Mouse (Mus musculus): ENCODE measurements around the gene Whrn. TPM values are rescaled to one million over a fixed set of nuclear protein-coding genes. Genes with fewer than 3 reads are reported as not detected.

Gene Whrn
- total and polyA plus RNA-seq, 2 experiments from 2014 or later, result 3.8 to 13.0 TPM

- 86% methylated on average over 7 of the region's 7 CpGs for WGBS
- H3K4me3 ChIP-seq (ENCODE audit: low read depth, low read length), result no peak overlapping the region
- TF ChIP-seq CTCF (IDR thresholded peaks at IDR 0.05; ENCODE audit: low read depth), result no peak
- peaks cover 4% of the 10 kb centered on the region; the same call in 1 of the 2 replicates for H3K4me1 ChIP-seq (ENCODE audit: insufficient read depth)
- H3K9ac ChIP-seq, result no peak overlapping the region
- DNase-seq, result no peak
- no peaks in the 10 kb centered on the region for H3K9me3 ChIP-seq (ENCODE audit: low read length)
- ATAC-seq, result no peak
- no peak overlapping the region for H3K4me2 ChIP-seq (ENCODE audit: low read depth)
- no peaks in the 10 kb centered on the region for H3K27me3 ChIP-seq (ENCODE audit: insufficient read depth, low read length)
- no peak overlapping the region for H3K27ac ChIP-seq (ENCODE audit: low read depth, low read length)
- H3K36me3 ChIP-seq (ENCODE audit: insufficient read depth), result no peaks in the 10 kb centered on the region
Measured at GRCm38 (mm10) chr4:63530409-63530808, 34.6 kb upstream of the Whrn start.

GRCm38 (mm10) chr4:63528946-63529345, 33.2 kb upstream of the Whrn start:
- no peak overlapping the region for H3K4me2 ChIP-seq (ENCODE audit: low read depth)
- H3K36me3 ChIP-seq (ENCODE audit: insufficient read depth), result no peaks in the 10 kb centered on the region
- WGBS, result 41% methylated on average over 6 of the region's 6 CpGs
- H3K9me3 ChIP-seq (ENCODE audit: low read length), result no peaks in the 10 kb centered on the region
- H3K27ac ChIP-seq (ENCODE audit: low read depth, low read length), result peak overlapping the region; percentile 58
- no peak for TF ChIP-seq CTCF (IDR thresholded peaks at IDR 0.05; ENCODE audit: low read depth)
- H3K4me3 ChIP-seq (ENCODE audit: low read depth, low read length), result no peak overlapping the region
- DNase-seq, result peak; percentile 81
- H3K4me1 ChIP-seq (ENCODE audit: insufficient read depth), result peaks cover 4% of the 10 kb centered on the region; the same call in 1 of the 2 replicates
- peak; percentile 95 for ATAC-seq
- H3K27me3 ChIP-seq (ENCODE audit: insufficient read depth, low read length), result no peaks in the 10 kb centered on the region
- H3K9ac ChIP-seq, result no peak overlapping the region

GRCm38 (mm10) chr4:63525514-63525913, 29.7 kb upstream of the Whrn start:
- no peak overlapping the region for H3K27ac ChIP-seq (ENCODE audit: low read depth, low read length)
- no peak overlapping the region for H3K4me3 ChIP-seq (ENCODE audit: low read depth, low read length)
- TF ChIP-seq CTCF (IDR thresholded peaks at IDR 0.05; ENCODE audit: low read depth), result no peak
- peaks cover 4% of the 10 kb centered on the region; the same call in 1 of the 2 replicates for H3K4me1 ChIP-seq (ENCODE audit: insufficient read depth)
- H3K36me3 ChIP-seq (ENCODE audit: insufficient read depth), result no peaks in the 10 kb centered on the region
- H3K9ac ChIP-seq, result no peak overlapping the region
- no peaks in the 10 kb centered on the region for H3K9me3 ChIP-seq (ENCODE audit: low read length)
- no peak for DNase-seq
- ATAC-seq, result no peak
- H3K4me2 ChIP-seq (ENCODE audit: low read depth), result no peak overlapping the region
- H3K27me3 ChIP-seq (ENCODE audit: insufficient read depth, low read length), result no peaks in the 10 kb centered on the region
- 62% methylated on average over 8 of the region's 8 CpGs for WGBS

- no peaks in the 10 kb centered on the region for H3K27me3 ChIP-seq (ENCODE audit: insufficient read depth, low read length)
- H3K27ac ChIP-seq (ENCODE audit: low read depth, low read length), result no peak overlapping the region
- H3K9ac ChIP-seq, result no peak overlapping the region
- TF ChIP-seq CTCF (IDR thresholded peaks at IDR 0.05; ENCODE audit: low read depth), result no peak
- ATAC-seq (no peak), DNase-seq (no peak)
- H3K4me2 ChIP-seq (ENCODE audit: low read depth), result no peak overlapping the region
- 90% methylated on average over 2 of the region's 2 CpGs for WGBS
- H3K36me3 ChIP-seq (ENCODE audit: insufficient read depth), result no peaks in the 10 kb centered on the region
- H3K4me3 ChIP-seq (ENCODE audit: low read depth, low read length), result no peak overlapping the region
- H3K9me3 ChIP-seq (ENCODE audit: low read length), result no peaks in the 10 kb centered on the region
- no peaks in the 10 kb centered on the region for H3K4me1 ChIP-seq (ENCODE audit: insufficient read depth)
Measured at GRCm38 (mm10) chr4:63521813-63522419, 26.1 kb upstream of the Whrn start.

- no peak overlapping the region for H3K4me2 ChIP-seq (ENCODE audit: low read depth)
- H3K27me3 ChIP-seq (ENCODE audit: insufficient read depth, low read length), result no peaks in the 10 kb centered on the region
- H3K36me3 ChIP-seq (ENCODE audit: insufficient read depth), result no peaks in the 10 kb centered on the region
- H3K4me3 ChIP-seq (ENCODE audit: low read depth, low read length), result no peak overlapping the region
- TF ChIP-seq CTCF (IDR thresholded peaks at IDR 0.05; ENCODE audit: low read depth), result no peak
- no peaks in the 10 kb centered on the region for H3K4me1 ChIP-seq (ENCODE audit: insufficient read depth)
- H3K9ac ChIP-seq, result no peak overlapping the region
- no peak overlapping the region for H3K27ac ChIP-seq (ENCODE audit: low read depth, low read length)
- H3K9me3 ChIP-seq (ENCODE audit: low read length), result no peaks in the 10 kb centered on the region
- DNase-seq (no peak), ATAC-seq (no peak)
- 85% methylated on average over 5 of the region's 5 CpGs for WGBS
Measured at GRCm38 (mm10) chr4:63515021-63515420, 19.2 kb upstream of the Whrn start.

- Histone ChIP-seq H3K4me2 (ENCODE audit: low read depth) (no peak overlapping the region), H3K4me3 (ENCODE audit: low read depth, low read length) (no peak overlapping the region), H3K27me3 (ENCODE audit: insufficient read depth, low read length) (no peaks in the 10 kb centered on the region), H3K36me3 (ENCODE audit: insufficient read depth) (no peaks in the 10 kb centered on the region), H3K9me3 (ENCODE audit: low read length) (no peaks in the 10 kb centered on the region), H3K4me1 (ENCODE audit: insufficient read depth) (no peaks in the 10 kb centered on the region), H3K27ac (ENCODE audit: low read depth, low read length) (no peak overlapping the region), H3K9ac (no peak overlapping the region)
- DNase-seq (no peak), ATAC-seq (no peak)
- TF ChIP-seq CTCF (IDR thresholded peaks at IDR 0.05; ENCODE audit: low read depth), result no peak
- WGBS, result 69% methylated on average over 4 of the region's 4 CpGs
Measured at GRCm38 (mm10) chr4:63514454-63514984, 18.7 kb upstream of the Whrn start.

- 76% methylated on average over 2 of the region's 2 CpGs for WGBS
Measured at GRCm38 (mm10) chr4:63512921-63513320, 17.1 kb upstream of the Whrn start.

More at GRCm38 (mm10) chr4:63512921-63513320, 17.1 kb upstream of the Whrn start:
- Histone ChIP-seq H3K4me1 (ENCODE audit: insufficient read depth) (no peaks in the 10 kb centered on the region), H3K4me3 (ENCODE audit: low read depth, low read length) (no peak overlapping the region), H3K27me3 (ENCODE audit: insufficient read depth, low read length) (no peaks in the 10 kb centered on the region), H3K9me3 (ENCODE audit: low read length) (no peaks in the 10 kb centered on the region), H3K9ac (no peak overlapping the region), H3K4me2 (ENCODE audit: low read depth) (no peak overlapping the region), H3K36me3 (ENCODE audit: insufficient read depth) (no peaks in the 10 kb centered on the region), H3K27ac (ENCODE audit: low read depth, low read length) (no peak overlapping the region)
- DNase-seq (no peak), ATAC-seq (no peak)
- no peak for TF ChIP-seq CTCF (IDR thresholded peaks at IDR 0.05; ENCODE audit: low read depth)

Data from forebrain, postnatal 0 days (tissue).